Mouse (Mus musculus) neural tube, embryonic 11.5 days (tissue): ENCODE data around the gene Pde1a. TPM values are rescaled to one million over a fixed set of nuclear protein-coding genes. Genes with fewer than 3 reads are reported as not detected.

Experiments
- ATAC-seq: fragments of 200-750 bp; cut with Nextera tagmentation; 2 replicates; pipeline ENCODE4 v1.8.0; 2017; ENCODE audit warnings: moderate number of reproducible peaks, mild to moderate bottlenecking, moderate TSS enrichment, moderate library complexity; ENCODE audit not compliant: insufficient read depth, low FRiP score, low TSS enrichment
- DNase-seq: peaks from one replicate; pipeline ENCODE4 v3.0.0-alpha.2; 2015; ENCODE audit warnings: low spot score
- H3K27ac ChIP-seq: fragments of 300-500 bp; sonication (generic); 2 replicates; pipeline ENCODE4 v1.5.1; 2014; ENCODE audit warnings: low read depth, mild to moderate bottlenecking, low read length
- H3K27me3 ChIP-seq: fragments of 300-500 bp; sonication (generic); 2 replicates; pipeline ENCODE4 v1.6.1; 2014; ENCODE audit warnings: mild to moderate bottlenecking, low read length, mixed read lengths; ENCODE audit not compliant: control insufficient read depth, insufficient read depth
- H3K36me3 ChIP-seq: fragments of 300-500 bp; sonication (generic); 2 replicates; pipeline ENCODE4 v1.6.1; 2014; ENCODE audit warnings: mild to moderate bottlenecking, low read length, moderate library complexity, mixed read lengths; ENCODE audit not compliant: control insufficient read depth, insufficient read depth
- H3K4me1 ChIP-seq: fragments of 300-500 bp; sonication (generic); 2 replicates; pipeline ENCODE4 v1.6.1; 2014; ENCODE audit warnings: low read length, mixed read lengths; ENCODE audit not compliant: control insufficient read depth, insufficient read depth
- H3K4me2 ChIP-seq: fragments of 300-500 bp; sonication (generic); 2 replicates; pipeline ENCODE4 v1.6.1; 2014; ENCODE audit warnings: low read depth, mild to moderate bottlenecking, moderate library complexity
- H3K4me3 ChIP-seq: fragments of 300-500 bp; sonication (generic); 2 replicates; pipeline ENCODE4 v1.5.1; 2014; ENCODE audit warnings: low read depth, low read length
- H3K9ac ChIP-seq: fragments of 300-500 bp; sonication (generic); 2 replicates; pipeline ENCODE4 v1.6.1; 2014; ENCODE audit warnings: mild to moderate bottlenecking, low read length
- H3K9me3 ChIP-seq: fragments of 300-500 bp; sonication (generic); 2 replicates; pipeline ENCODE4 v1.6.1; 2016; ENCODE audit warnings: low read length; ENCODE audit not compliant: control insufficient read depth
- WGBS: fragments of 180-500 bp; shearing (Covaris S2); extraction: QIAGEN DNeasy Blood & Tissue Kit; methylation state at CpG from one replicate; pipeline ENCODE4 v1.1.7; 2014; 5-methylcytosine and 5-hydroxymethylcytosine counted together
- polyA plus RNA-seq: library from polyadenylated mRNA; unstranded; fragments of >200 nt; fragmentation: Nextera tagmentation; extraction: Ambion mirVana; gene quantifications from 2 replicates; pipeline ENCODE4 v1.2.1, GENCODE M21; 2014

Gene Pde1a
- polyA plus RNA-seq, 1 experiment from 2014 or later: 0.38 TPM

DNA sequence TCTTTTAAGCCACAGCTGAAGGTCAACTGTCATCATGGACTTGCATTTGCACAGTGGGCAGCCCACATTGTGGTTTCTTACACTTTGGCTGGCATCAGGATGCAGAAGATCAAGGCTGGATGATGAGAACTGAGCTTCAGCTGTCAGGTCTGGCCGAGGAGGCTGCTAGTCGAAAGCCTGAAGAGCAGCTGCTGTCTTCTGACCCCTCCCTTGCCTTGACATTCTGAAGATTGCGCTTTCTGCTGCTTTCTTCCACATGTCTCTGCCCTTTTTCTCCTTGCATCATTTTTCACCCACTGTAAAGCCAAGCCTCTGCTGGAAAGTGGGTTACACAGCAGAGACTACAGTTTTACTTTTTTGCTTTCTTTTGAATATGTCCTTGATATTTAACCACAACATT lies 59.5 kb downstream of the Pde1a start:
- 65% methylated on average over 3 of the region's 3 CpGs for WGBS
- Histone ChIP-seq H3K27me3 (no peaks in the 10 kb centered on the region), H3K36me3 (no peaks in the 10 kb centered on the region), H3K4me2 (no peak overlapping the region), H3K9ac (no peak overlapping the region), H3K9me3 (no peaks in the 10 kb centered on the region), H3K27ac (no peak overlapping the region), H3K4me1 (no peaks in the 10 kb centered on the region), H3K4me3 (no peak overlapping the region)
- DNase-seq (no peak), ATAC-seq (no peak)

DNA sequence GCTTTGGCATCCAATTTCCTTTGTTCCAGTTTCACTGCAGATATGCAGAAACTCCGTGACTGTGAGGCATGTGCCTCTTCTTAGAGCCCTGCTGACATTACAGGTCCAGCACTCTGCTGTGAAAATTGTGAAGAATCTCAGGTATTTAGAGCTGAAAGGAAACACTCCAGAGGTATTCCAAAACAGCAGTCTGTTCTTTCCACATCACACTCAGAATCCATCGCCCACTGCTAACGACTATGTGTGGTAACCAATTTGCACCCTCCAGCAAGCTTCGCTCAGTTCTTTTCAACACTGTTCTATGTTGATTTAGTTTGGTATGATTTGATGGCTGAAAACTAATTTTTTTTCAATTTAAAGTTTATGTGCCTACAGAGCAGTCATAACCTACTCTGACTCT lies 62.8 kb downstream of the Pde1a start:
- Histone ChIP-seq H3K27me3 (no peaks in the 10 kb centered on the region), H3K4me1 (no peaks in the 10 kb centered on the region), H3K4me3 (no peak overlapping the region), H3K27ac (no peak overlapping the region), H3K9me3 (no peaks in the 10 kb centered on the region), H3K9ac (no peak overlapping the region), H3K36me3 (no peaks in the 10 kb centered on the region), H3K4me2 (no peak overlapping the region)
- WGBS: 85% methylated on average over 4 of the region's 4 CpGs
- ATAC-seq (no peak), DNase-seq (no peak)

DNA sequence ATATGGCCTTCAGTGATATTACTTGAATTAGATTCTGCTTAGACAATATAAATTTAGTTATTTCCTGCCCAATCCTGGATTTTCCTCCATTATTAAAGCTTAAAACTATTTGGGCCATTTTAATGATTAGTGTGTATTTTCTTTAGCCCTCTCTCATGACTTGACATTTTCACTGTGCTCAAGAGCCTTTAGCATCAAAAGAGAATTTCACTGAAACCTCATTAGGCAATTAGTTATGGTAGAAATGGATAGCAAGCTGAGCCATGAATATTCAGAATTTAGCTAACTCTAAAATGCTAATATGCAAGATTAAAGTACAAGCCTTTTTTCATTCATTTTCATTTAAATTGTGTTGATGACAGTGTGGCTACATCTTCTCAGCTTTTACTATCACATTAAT lies 73.2 kb downstream of the Pde1a start:
- Histone ChIP-seq H3K4me2 (no peak overlapping the region), H3K9ac (no peak overlapping the region), H3K27me3 (no peaks in the 10 kb centered on the region), H3K36me3 (no peaks in the 10 kb centered on the region), H3K27ac (no peak overlapping the region), H3K9me3 (no peaks in the 10 kb centered on the region), H3K4me1 (no peaks in the 10 kb centered on the region), H3K4me3 (no peak overlapping the region)
- ATAC-seq (no peak), DNase-seq (no peak)

DNA sequence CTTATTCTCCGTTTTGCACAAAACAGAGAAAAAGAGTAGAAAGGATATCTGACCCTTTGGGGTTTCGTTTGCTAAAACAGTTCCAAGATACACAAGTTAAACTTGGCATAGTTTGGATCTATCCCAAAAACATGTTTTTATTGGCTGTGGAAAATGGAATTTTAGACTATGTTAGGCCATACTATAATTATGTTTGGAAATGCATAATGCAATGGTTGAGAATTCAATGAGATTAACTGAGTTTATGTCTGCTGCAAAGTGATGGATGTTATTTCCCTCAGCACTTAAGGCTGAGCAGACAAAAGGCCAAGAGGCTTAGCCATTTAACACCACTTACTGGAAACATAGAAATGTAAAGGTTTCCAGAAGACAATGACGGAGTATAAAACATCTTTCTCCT lies 75.2 kb downstream of the Pde1a start:
- WGBS: 83% methylated on average over 3 of the region's 3 CpGs
- no peaks in the 10 kb centered on the region for H3K9me3 ChIP-seq
- H3K27ac ChIP-seq: no peak overlapping the region
- H3K27me3 ChIP-seq: no peaks in the 10 kb centered on the region
- H3K4me1 ChIP-seq: no peaks in the 10 kb centered on the region
- DNase-seq (no peak), ATAC-seq (no peak)
- H3K9ac ChIP-seq: no peak overlapping the region
- H3K4me2 ChIP-seq: no peak overlapping the region
- no peaks in the 10 kb centered on the region for H3K36me3 ChIP-seq
- no peak overlapping the region for H3K4me3 ChIP-seq

DNA sequence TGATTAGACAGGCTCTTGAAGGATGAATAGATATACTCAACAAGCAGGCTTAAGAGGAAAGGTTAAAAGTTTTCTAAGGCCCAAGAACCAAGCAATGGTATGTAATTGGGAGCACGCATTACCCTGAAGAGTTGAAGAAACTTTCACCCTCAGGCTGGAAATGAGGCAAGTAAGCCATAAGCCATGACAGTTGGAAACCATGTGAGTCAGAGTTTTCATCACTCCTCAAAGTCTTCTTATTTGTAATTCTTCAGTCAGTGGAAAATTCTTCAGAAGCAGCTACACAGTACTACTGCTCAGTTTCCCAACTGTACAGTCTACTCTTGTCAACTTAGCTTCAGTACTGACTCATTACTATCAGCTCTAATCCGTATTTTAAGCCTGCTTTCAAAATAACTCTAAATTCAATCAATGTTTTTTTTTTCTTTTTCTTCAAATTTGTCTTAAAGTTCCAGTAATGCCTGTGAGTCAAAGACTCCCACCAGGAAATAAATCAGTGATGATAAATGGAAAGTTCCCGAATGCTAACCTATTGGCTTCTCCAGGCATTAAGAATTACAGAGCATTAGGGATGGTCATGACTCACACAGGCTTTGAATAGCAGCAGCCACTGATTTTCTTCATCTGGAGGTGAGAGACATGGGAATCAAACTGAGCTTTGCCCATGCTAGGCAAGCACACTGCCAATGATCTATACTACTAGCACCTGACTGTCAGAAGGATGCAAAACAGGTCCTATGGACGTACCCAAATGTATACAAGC lies 82.3 kb downstream of the Pde1a start:
- Histone ChIP-seq H3K4me1 (no peaks in the 10 kb centered on the region), H3K27me3 (no peaks in the 10 kb centered on the region), H3K27ac (no peak overlapping the region), H3K9me3 (no peaks in the 10 kb centered on the region), H3K9ac (no peak overlapping the region), H3K4me3 (no peak overlapping the region), H3K36me3 (no peaks in the 10 kb centered on the region), H3K4me2 (no peak overlapping the region)
- DNase-seq: no peak
- 86% methylated on average over 4 of the region's 4 CpGs for WGBS
- ATAC-seq: no peak

DNA sequence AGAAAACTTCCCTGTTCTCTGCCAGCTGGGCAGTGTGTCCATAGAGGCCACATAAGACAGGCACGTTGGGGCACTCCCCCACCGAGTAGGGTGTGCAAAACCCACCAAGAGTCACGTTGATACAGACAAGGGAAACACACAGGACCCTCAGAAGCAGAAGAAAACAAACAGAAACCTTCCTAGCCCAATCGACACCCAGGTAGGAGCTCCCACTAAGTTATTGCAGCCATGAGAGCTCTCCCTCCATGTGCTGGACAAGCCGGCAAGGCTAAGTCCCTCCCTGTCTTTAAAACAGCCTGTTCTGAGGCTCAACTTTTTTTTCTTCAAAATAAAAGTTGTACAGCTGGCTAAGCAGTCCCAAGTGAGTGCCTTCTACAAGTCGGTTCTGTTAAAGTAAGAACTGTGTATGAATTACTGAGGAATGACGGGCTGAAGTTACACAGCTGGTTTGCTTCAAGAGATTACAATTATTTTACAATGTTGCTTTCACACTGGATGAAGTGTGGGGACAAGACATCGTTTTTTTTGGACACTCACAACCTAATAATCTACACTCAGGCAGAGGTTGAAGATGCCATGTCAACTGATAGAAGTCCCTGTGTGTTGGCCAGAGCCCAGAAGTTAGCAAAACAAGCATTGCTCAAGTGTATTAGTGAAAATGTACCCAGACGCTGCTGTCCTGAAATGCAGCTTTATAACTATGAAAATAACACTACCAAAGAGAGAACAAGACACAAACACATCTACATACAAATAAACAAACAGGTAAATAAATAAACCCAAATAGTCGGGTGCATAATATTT lies 90.4 kb downstream of the Pde1a start:
- no peak for ATAC-seq
- WGBS: 62% methylated on average over 10 of the region's 10 CpGs
- no peak for DNase-seq
- Histone ChIP-seq H3K27ac (no peak overlapping the region), H3K9ac (no peak overlapping the region), H3K4me2 (no peak overlapping the region), H3K36me3 (no peaks in the 10 kb centered on the region), H3K27me3 (no peaks in the 10 kb centered on the region), H3K9me3 (no peaks in the 10 kb centered on the region), H3K4me1 (no peaks in the 10 kb centered on the region), H3K4me3 (no peak overlapping the region)

DNA sequence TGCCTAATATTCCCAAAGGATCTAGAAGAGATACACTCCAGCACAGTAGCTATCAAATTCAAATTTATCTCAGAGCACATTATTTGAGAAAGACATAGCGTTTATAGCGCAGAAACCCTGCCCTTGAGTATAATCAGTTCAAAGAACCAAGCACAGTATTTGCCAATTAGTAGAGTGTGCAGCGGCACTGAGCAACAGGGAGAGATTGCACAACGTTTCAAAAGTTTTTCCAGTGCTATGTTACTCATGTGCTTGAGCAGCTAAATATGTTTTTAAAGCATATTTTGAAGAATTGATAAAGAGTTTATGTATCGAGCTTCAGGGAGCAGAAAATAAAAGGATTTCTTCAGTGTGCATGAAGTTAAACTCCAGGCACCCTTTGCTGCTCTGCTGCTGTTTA lies 91.3 kb downstream of the Pde1a start:
- Histone ChIP-seq H3K9me3 (no peaks in the 10 kb centered on the region), H3K4me2 (no peak overlapping the region)

DNA sequence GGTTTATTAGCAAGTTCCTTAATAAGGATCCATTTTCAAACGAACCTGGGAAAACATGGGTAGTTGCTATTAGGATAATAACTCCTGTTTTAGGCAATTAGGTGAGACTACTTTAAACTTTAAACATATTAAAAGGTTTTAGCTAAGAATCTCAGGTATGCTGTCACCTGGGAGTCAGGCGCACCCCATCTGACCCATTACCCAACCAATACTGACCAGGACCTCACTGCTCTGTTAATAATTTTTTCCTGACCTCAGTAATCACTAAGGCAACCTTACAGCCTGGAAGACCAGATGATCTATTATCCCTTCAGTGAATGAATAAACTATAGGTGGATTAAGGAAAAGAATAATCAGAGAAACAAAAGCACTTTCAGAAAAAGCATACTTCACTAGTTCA lies 100.2 kb downstream of the Pde1a start:
- no peak overlapping the region for H3K4me3 ChIP-seq
- WGBS: 74% methylated on average over 2 of the region's 2 CpGs
- no peaks in the 10 kb centered on the region for H3K9me3 ChIP-seq
- H3K4me1 ChIP-seq: no peaks in the 10 kb centered on the region
- no peak overlapping the region for H3K9ac ChIP-seq
- H3K27me3 ChIP-seq: no peaks in the 10 kb centered on the region
- ATAC-seq (no peak), DNase-seq (no peak)
- H3K4me2 ChIP-seq: no peak overlapping the region
- no peaks in the 10 kb centered on the region for H3K36me3 ChIP-seq
- H3K27ac ChIP-seq: no peak overlapping the region

More for the DNA sequence above, 91.3 kb downstream of the Pde1a start:
- 86% methylated on average over 5 of the region's 5 CpGs for WGBS
- no peak overlapping the region for H3K4me3 ChIP-seq
- no peak overlapping the region for H3K27ac ChIP-seq
- no peak for ATAC-seq
- no peaks in the 10 kb centered on the region for H3K36me3 ChIP-seq
- no peak overlapping the region for H3K9ac ChIP-seq
- DNase-seq: no peak
- H3K4me1 ChIP-seq: no peaks in the 10 kb centered on the region
- no peaks in the 10 kb centered on the region for H3K27me3 ChIP-seq

DNA sequence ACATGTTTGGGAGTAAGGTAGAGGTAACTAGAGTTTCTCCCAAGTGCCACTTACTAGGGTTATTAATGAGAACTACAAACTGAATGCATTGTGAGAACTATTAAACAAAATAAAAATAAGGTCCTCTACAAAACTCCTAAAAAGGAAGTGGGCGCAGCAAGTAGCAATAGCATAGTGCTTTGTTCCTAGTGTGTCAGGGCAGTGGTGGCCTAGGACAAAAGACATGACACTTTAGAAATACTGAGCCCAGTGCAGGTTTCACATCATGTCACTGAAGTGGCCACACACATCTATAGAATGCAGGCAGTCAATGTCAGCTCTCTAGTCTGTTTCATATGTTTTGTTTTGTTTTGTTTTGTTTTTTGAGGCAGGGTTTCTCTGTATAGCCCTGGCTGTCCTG lies 103.2 kb downstream of the Pde1a start:
- Histone ChIP-seq H3K36me3 (no peaks in the 10 kb centered on the region), H3K4me1 (no peaks in the 10 kb centered on the region), H3K4me2 (no peak overlapping the region), H3K27ac (no peak overlapping the region), H3K4me3 (no peak overlapping the region), H3K9me3 (no peaks in the 10 kb centered on the region), H3K27me3 (no peaks in the 10 kb centered on the region), H3K9ac (no peak overlapping the region)
- ATAC-seq (no peak), DNase-seq (no peak)
- WGBS: 89% methylated on average over 1 of the region's 1 CpGs
